26 mouse cellular contexts compared by ENCODE assay signal in genomic region chr11:18571557-18572209, GRCm38 (mm10).
"Had no signal": no experiment of that assay in that cellular context is flagged by ENCODE, and none has a peak within 500 bp of the region (broad histone marks: within the 10 kb centered on the region; RNA-seq: fewer than 3 reads in every experiment).

No protein-coding gene starts in this region.

- DNase-seq: gastrocnemius, adult 2 months; gastrocnemius, postnatal 10 days; gastrocnemius, postnatal 25 days; heart, adult 11 months; heart, adult 2 months; heart, postnatal 14 days; heart, postnatal 36 days; kidney, adult 11 months; kidney, adult 2 months; kidney, adult 9 months; kidney, postnatal 14 days; kidney, postnatal 36 days; layer of hippocampus, adult 9-11 months; layer of hippocampus, postnatal 36 days; left cerebral cortex, postnatal 4 days had no signal

- ATAC-seq: hindbrain, postnatal 0 days; intestine, embryonic 16.5 days had no signal

- H3K36me3 ChIP-seq: heart, embryonic 13.5 days; heart, embryonic 15.5 days; hindbrain, embryonic 13.5 days; hindbrain, embryonic 15.5 days; kidney, embryonic 15.5 days; limb, embryonic 13.5 days; limb, embryonic 15.5 days had no signal

- H3K27me3 ChIP-seq: heart, embryonic 13.5 days; heart, embryonic 15.5 days; hindbrain, embryonic 13.5 days; hindbrain, embryonic 15.5 days; kidney, embryonic 15.5 days; limb, embryonic 13.5 days; limb, embryonic 15.5 days had no signal

- H3K27ac ChIP-seq: gastrocnemius, adult 2 months; heart, adult 2 months; heart, embryonic 13.5 days; heart, embryonic 15.5 days; hindbrain, embryonic 13.5 days; hindbrain, embryonic 15.5 days; hindbrain, postnatal 0 days; kidney, embryonic 15.5 days; kidney, postnatal 0 days; limb, embryonic 13.5 days; limb, embryonic 15.5 days had no signal

- H3K9me3 ChIP-seq: heart, embryonic 13.5 days; heart, embryonic 15.5 days; hindbrain, embryonic 13.5 days; hindbrain, embryonic 15.5 days; kidney, embryonic 15.5 days; limb, embryonic 13.5 days; limb, embryonic 15.5 days had no signal

- H3K4me3 ChIP-seq: gastrocnemius, adult 2 months; heart, adult 2 months; heart, embryonic 13.5 days; heart, embryonic 15.5 days; hindbrain, embryonic 13.5 days; hindbrain, embryonic 15.5 days; kidney, embryonic 15.5 days; limb, embryonic 13.5 days; limb, embryonic 15.5 days had no signal

- H3K4me1 ChIP-seq: heart, embryonic 13.5 days; heart, embryonic 15.5 days; hindbrain, embryonic 13.5 days; hindbrain, embryonic 15.5 days; kidney, embryonic 15.5 days; limb, embryonic 13.5 days; limb, embryonic 15.5 days had no signal

- H3K9ac ChIP-seq: heart, embryonic 13.5 days; heart, embryonic 15.5 days; hindbrain, embryonic 13.5 days; hindbrain, embryonic 15.5 days; kidney, embryonic 15.5 days; limb, embryonic 13.5 days; limb, embryonic 15.5 days had no signal

- H3K4me2 ChIP-seq: heart, embryonic 11.5 days; heart, embryonic 13.5 days; heart, embryonic 15.5 days; hindbrain, embryonic 13.5 days; hindbrain, embryonic 15.5 days; kidney, embryonic 15.5 days; limb, embryonic 13.5 days; limb, embryonic 15.5 days had no signal
